Mouse (Mus musculus): ENCODE data around the gene Akr1c14.
"Not testable (repeated sequence)": the region's sequence is repeated elsewhere in the genome, so short reads cannot be mapped to it uniquely, and the experiment has no call there.

Akr1c14 gene

GRCm38 (mm10) chr13:4119181-4119904 is 70.5 kb downstream of the Akr1c14 start:
- in situ Hi-C loops (cut with MboI; ENCODE audit: low sequenced_read_pairs): loop anchor here (10.0 kb wide), 1 partner anchor 165 kb away; no protein-coding TSS in a partner anchor

- in situ Hi-C loops (cut with MboI; ENCODE audit: low sequenced_read_pairs): no loop called here
Observed at GRCm38 (mm10) chr13:4123146-4123545, 74.3 kb downstream of the Akr1c14 start.

GRCm38 (mm10) chr13:4124471-4124870 is 75.7 kb downstream of the Akr1c14 start:
- in situ Hi-C loops (cut with MboI; ENCODE audit: low sequenced_read_pairs): not testable (repeated sequence)

- in situ Hi-C loops (cut with MboI; ENCODE audit: low sequenced_read_pairs): loop anchor here (25.0 kb wide), 1 partner anchor 486 kb away; the partner anchor contains the start of gene Akr1e1
Observed at GRCm38 (mm10) chr13:4125846-4126245, 77.0 kb downstream of the Akr1c14 start.

- in situ Hi-C loops (cut with MboI; ENCODE audit: low sequenced_read_pairs): loop anchor here (25.0 kb wide), 1 partner anchor 483 kb away; the partner anchor contains the start of gene Akr1e1
Observed at GRCm38 (mm10) chr13:4129100-4129499, 80.3 kb downstream of the Akr1c14 start.

GRCm38 (mm10) chr13:4131317-4131716 is 82.5 kb downstream of the Akr1c14 start:
- in situ Hi-C loops (cut with MboI; ENCODE audit: low sequenced_read_pairs): loop anchor here (25.0 kb wide), 1 partner anchor 481 kb away; the partner anchor contains the start of gene Akr1e1

- in situ Hi-C loops (cut with MboI; ENCODE audit: low sequenced_read_pairs): loop anchor here (25.0 kb wide), 1 partner anchor 481 kb away; the partner anchor contains the start of gene Akr1e1
Observed at GRCm38 (mm10) chr13:4131721-4132120, 82.9 kb downstream of the Akr1c14 start.

GRCm38 (mm10) chr13:4133070-4133469 is 84.3 kb downstream of the Akr1c14 start:
- in situ Hi-C loops (cut with MboI; ENCODE audit: low sequenced_read_pairs): loop anchor here (25.0 kb wide), 1 partner anchor 479 kb away; the partner anchor contains the start of gene Akr1e1
